In genomic region chr2:65981470-65981869, GRCm38 (mm10) we compare ENCODE assay signal across 18 mouse cellular contexts.
"Had no signal": no experiment of that assay in that cellular context is flagged by ENCODE, and none has a peak within 500 bp of the region (broad histone marks: within the 10 kb centered on the region; RNA-seq: fewer than 3 reads in every experiment).

No protein-coding gene starts in this region.

- H3K27me3 ChIP-seq: liver, embryonic 12.5 days; liver, embryonic 15.5 days; lung, embryonic 15.5 days; midbrain, embryonic 12.5 days; stomach, embryonic 15.5 days had no signal

- H3K9ac ChIP-seq: liver, embryonic 12.5 days; liver, embryonic 15.5 days; lung, embryonic 15.5 days; midbrain, embryonic 12.5 days; stomach, embryonic 15.5 days had no signal

- H3K27ac ChIP-seq: liver, embryonic 12.5 days; liver, embryonic 15.5 days; lung, embryonic 15.5 days; midbrain, embryonic 12.5 days; stomach, embryonic 15.5 days had no signal

- H3K9me3 ChIP-seq: liver, embryonic 12.5 days; liver, embryonic 15.5 days; lung, embryonic 15.5 days; midbrain, embryonic 12.5 days; stomach, embryonic 15.5 days had no signal

- H3K4me2 ChIP-seq: liver, embryonic 12.5 days; liver, embryonic 15.5 days; lung, embryonic 15.5 days; midbrain, embryonic 12.5 days; stomach, embryonic 15.5 days had no signal

- DNase-seq: kidney, adult 18-20 months; kidney, adult 9 months; kidney, postnatal 25 days; left cerebral cortex, postnatal 4 days; liver; retina, postnatal 1 day; right cerebral cortex, postnatal 25 days; spleen, adult 18-20 months; thymus, postnatal 36 days had no signal

- H3K36me3 ChIP-seq: liver, embryonic 12.5 days; liver, embryonic 15.5 days; lung, embryonic 15.5 days; midbrain, embryonic 12.5 days; stomach, embryonic 15.5 days had no signal

- H3K4me3 ChIP-seq: liver, embryonic 12.5 days; liver, embryonic 15.5 days; lung, embryonic 15.5 days; midbrain, embryonic 12.5 days; myocyte; stomach, embryonic 15.5 days had no signal

- H3K4me1 ChIP-seq: liver, embryonic 12.5 days; liver, embryonic 15.5 days; stomach, embryonic 15.5 days had no signal

- ATAC-seq: inflammation-experienced regulatory T-cells, adult 6 months; intestine, embryonic 16.5 days; liver, embryonic 12.5 days; midbrain, embryonic 16.5 days had no signal
